Comparison of ENCODE assay signal across 9 mouse cellular contexts in the genomic region with DNA sequence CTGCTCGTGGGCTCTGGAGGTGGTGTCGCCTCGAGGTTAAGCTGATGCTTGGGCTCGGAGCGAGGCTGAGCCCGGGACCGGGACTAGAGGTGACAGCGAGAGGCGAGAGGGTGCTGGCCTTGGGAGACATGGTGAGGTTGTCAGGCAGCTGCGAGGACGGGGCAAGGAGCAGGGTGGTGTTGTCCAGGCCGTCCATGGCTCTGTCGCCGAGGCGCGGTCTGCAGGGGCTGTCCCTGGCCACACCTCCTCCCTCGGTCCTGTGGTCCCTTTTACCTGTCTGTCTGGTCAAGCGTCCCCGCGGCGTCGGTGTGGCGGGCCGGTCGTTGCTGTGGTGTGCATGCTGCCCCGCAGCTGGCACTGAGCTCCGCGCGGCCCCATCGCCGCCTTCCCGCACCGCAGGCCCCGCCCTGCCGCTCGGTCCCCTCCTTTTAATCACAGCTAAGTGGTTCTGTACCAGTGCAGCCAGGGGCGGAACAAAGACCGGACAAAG. TPM values are rescaled to one million over a fixed set of nuclear protein-coding genes. Genes with fewer than 3 reads are reported as not detected.
DNase-seq lines count a peak whose midpoint lies in the region; ATAC-seq and TF ChIP-seq lines count a peak whose summit lies in the region.
"Had no signal": no experiment of that assay in that cellular context is flagged by ENCODE, and none has a peak within 500 bp of the region (broad histone marks: within the 10 kb centered on the region; RNA-seq: fewer than 3 reads in every experiment).

A gene (minus strand): TSS at position 360 of the 490 bp plus-strand sequence.

- no peaks in the 10 kb centered on the region for H3K9me3 ChIP-seq in heart, embryonic 11.5 days (replicated peaks; ENCODE audit: control insufficient read depth, low read length)
- H3K9me3 ChIP-seq in ES-E14 (ENCODE audit: control insufficient read depth, insufficient read depth, low read depth, low read length): no peaks in the 10 kb centered on the region
- H3K9me3 ChIP-seq in forebrain, embryonic 16.5 days (ENCODE audit: control insufficient read depth, low read length): no peaks in the 10 kb centered on the region

- H3K4me2 ChIP-seq in heart, embryonic 11.5 days: peak within 1 kb of the TSS; percentile 78
- peak within 1 kb of the TSS; percentile 65 for H3K4me2 ChIP-seq in forebrain, embryonic 16.5 days (ENCODE audit: low read length)

- H3K36me3 ChIP-seq in heart, embryonic 11.5 days (ENCODE audit: control insufficient read depth, insufficient read depth, low read length): no peaks in the 10 kb centered on the region
- H3K36me3 ChIP-seq in ES-E14 (ENCODE audit: control insufficient read depth, insufficient read depth, low read length, poor library complexity, severe bottlenecking): no peaks in the 10 kb centered on the region
- H3K36me3 ChIP-seq in forebrain, embryonic 16.5 days (ENCODE audit: control insufficient read depth, insufficient read depth): no peaks in the 10 kb centered on the region

- intact Hi-C loops in heart, postnatal 36 days (cut with DNase I): no loop called here

- H3K27me3 ChIP-seq in heart, embryonic 11.5 days (ENCODE audit: control insufficient read depth, insufficient read depth, low read length): peaks cover 17% of the 10 kb centered on the region
- no peaks in the 10 kb centered on the region for H3K27me3 ChIP-seq in forebrain, embryonic 16.5 days (replicated peaks; ENCODE audit: control insufficient read depth, insufficient read depth, low read length)

- DNase-seq in heart, postnatal 36 days: no peak
- DNase-seq in ES-E14 (ENCODE audit: low read depth, low spot score): no peak
- DNase-seq in natural killer cell, adult 2 months (ENCODE audit: low spot score in 2 of 2): no peak
- DNase-seq in right cerebral cortex, postnatal 10 days (ENCODE audit: low spot score in 2 of 2): no peak
- DNase-seq in testis, postnatal 14 days (ENCODE audit: low spot score): no peak

- H3K4me1 ChIP-seq in heart, embryonic 11.5 days (ENCODE audit: control insufficient read depth, insufficient read depth, low read length): no peaks in the 10 kb centered on the region
- no peaks in the 10 kb centered on the region for H3K4me1 ChIP-seq in ES-E14 (ENCODE audit: control insufficient read depth in 2 of 2, insufficient read depth in 2 of 2, low read length in 2 of 2, poor library complexity in 1 of 2)
- 0 out of 2 replicates have a peak, but pooled peaks cover 5% of the 10 kb centered on the region for H3K4me1 ChIP-seq in forebrain, embryonic 16.5 days (replicated peaks; ENCODE audit: control insufficient read depth, insufficient read depth, low read length)

- 4% methylated on average over 38 of the region's 38 CpGs for WGBS in heart, embryonic 11.5 days (ENCODE audit: insufficient replicate concordance)
- WGBS in forebrain, embryonic 16.5 days: 2% methylated on average over 29 of the region's 38 CpGs

- H3K4me3 ChIP-seq in heart, embryonic 11.5 days (ENCODE audit: low read depth, low read length): peak within 1 kb of the TSS; percentile 44
- peak within 1 kb of the TSS; percentile 36 to 63 for H3K4me3 ChIP-seq in ES-E14 (ENCODE audit: insufficient read depth in 1 of 2, low read depth in 1 of 2, low read length in 2 of 2, poor library complexity in 1 of 2, severe bottlenecking in 1 of 2)
- H3K4me3 ChIP-seq in forebrain, embryonic 16.5 days (replicated peaks; ENCODE audit: low read length): peak within 1 kb of the TSS; percentile 40

- ATAC-seq in heart, embryonic 11.5 days (replicated peaks; ENCODE audit: insufficient number of reproducible peaks, low FRiP score, low TSS enrichment): 0 out of 2 replicates have a peak, but pooled peaks have one; percentile 46
- peak; percentile 82 for ATAC-seq in forebrain, embryonic 16.5 days
- ATAC-seq in megakaryocyte progenitor cell, adult 5-6 weeks (replicated peaks; ENCODE audit: poor library complexity): peak; percentile 32

- H3K27ac ChIP-seq in heart, embryonic 11.5 days (ENCODE audit: low read depth, low read length): no peak within 1 kb of the TSS
- H3K27ac ChIP-seq in ES-E14 (ENCODE audit: insufficient read depth, low read depth, low read length, poor library complexity, severe bottlenecking): no peak within 1 kb of the TSS
- H3K27ac ChIP-seq in forebrain, embryonic 16.5 days (ENCODE audit: low read length): no peak within 1 kb of the TSS

- in situ Hi-C loops in ES-E14 (cut with MboI; ENCODE audit: low sequenced_read_pairs in 2 of 2, unreplicated experiment in 2 of 2): no loop called here

- H3K9ac ChIP-seq in heart, embryonic 11.5 days (ENCODE audit: low read depth, low read length): no peak within 1 kb of the TSS
- no peak within 1 kb of the TSS for H3K9ac ChIP-seq in ES-E14 (ENCODE audit: insufficient read depth, low read depth, low read length, poor library complexity, severe bottlenecking)
- peak within 1 kb of the TSS; percentile 52 for H3K9ac ChIP-seq in forebrain, embryonic 16.5 days (replicated peaks; ENCODE audit: low read depth, low read length)

TF ChIP-seq in ES-E14, 5 proteins besides CTCF, POLR2A, EP300 and RAD21:
- TF ChIP-seq HCFC1 (IDR thresholded peaks at IDR 0.05; ENCODE audit: borderline replicate concordance, insufficient read depth, low read length) (no peak), MAFK (IDR thresholded peaks at IDR 0.05; ENCODE audit: insufficient read depth, low read depth, low read length) (no peak), ZC3H11A (IDR thresholded peaks at IDR 0.05; ENCODE audit: borderline replicate concordance, low read depth, low read length) (no peak), CHD2 (IDR thresholded peaks at IDR 0.05; ENCODE audit: low read depth, low read length) (no peak)

RNA-seq across cellular contexts. Expression of the gene that starts here (rescaled TPM):
- polyA plus RNA-seq in heart, embryonic 11.5 days (2014; fragmentation: Nextera tagmentation; extraction: Ambion mirVana): 0.17 and 0.45 TPM in 2 replicates
- not detected for total RNA-seq in heart, postnatal 36 days (2021)
- not detected in 2 replicates for total RNA-seq in ES-E14 (2012; rRNA removed)
- 1.2 and 3.3 TPM in 2 replicates for polyA plus RNA-seq in forebrain, embryonic 16.5 days (2015; fragmentation: Nextera tagmentation; extraction: Ambion mirVana)
- not detected in 2 replicates for total RNA-seq in megakaryocyte progenitor cell, adult 5-6 weeks (2015)
- not detected in 2 replicates for total RNA-seq in megakaryocyte progenitor cell, adult 5-6 weeks (2017)
- total RNA-seq: MEL had no signal

Comparison
In these comparisons a context has a peak if more than half of its experiments do, and no peak if none do; other contexts are left out.
1. Peak in ATAC-seq, H3K4me3 ChIP-seq and H3K4me2 ChIP-seq in heart, embryonic 11.5 days; RNA of the gene not detected or under 1 TPM.
2. Peak in ATAC-seq in megakaryocyte progenitor cell, adult 5-6 weeks; RNA of the gene not detected or under 1 TPM.
3. ATAC-seq: peak in every context shown above with its lines; median percentile 82 in forebrain, embryonic 16.5 days; 46 in heart, embryonic 11.5 days; 32 in megakaryocyte progenitor cell, adult 5-6 weeks.